Mouse (Mus musculus) bone marrow macrophage, adult 2 months (primary cell): ENCODE measurements around the gene Tpk1. TPM values are rescaled to one million over a fixed set of nuclear protein-coding genes. Genes with fewer than 3 reads are reported as not detected.

Experiments
- H3K27ac ChIP-seq: 2 replicates; pipeline ENCODE4 v1.5.1; 2012; ENCODE audit warnings: low read depth, low read length; ENCODE audit not compliant: insufficient read depth
- H3K4me1 ChIP-seq: 2 replicates; pipeline ENCODE4 v1.6.1; 2012; ENCODE audit warnings: low read length; ENCODE audit not compliant: control insufficient read depth, insufficient read depth
- H3K4me3 ChIP-seq: 2 replicates; pipeline ENCODE4 v1.5.1; 2012; ENCODE audit warnings: mild to moderate bottlenecking, low read length, moderate library complexity; ENCODE audit not compliant: insufficient read depth
- CTCF ChIP-seq: IDR thresholded peaks from 2 replicates; pipeline ENCODE4 v1.5.1; 2012; ENCODE audit warnings: low read depth, mild to moderate bottlenecking, low read length, moderate library complexity
- POLR2A ChIP-seq: IDR thresholded peaks from 2 replicates; pipeline ENCODE4 v1.6.1; 2012; ENCODE audit warnings: mild to moderate bottlenecking, low read depth, low read length, borderline replicate concordance
- polyA plus RNA-seq: library from polyadenylated mRNA; stranded (reverse); fragments of >200 nt; gene quantifications from 2 replicates; pipeline ENCODE4 v1.2.4, GENCODE M21; 2012; ENCODE audit not compliant: missing spikeins, insufficient read depth, insufficient read length

Gene Tpk1
- polyA plus RNA-seq, 1 experiment: 12.1 TPM

DNA sequence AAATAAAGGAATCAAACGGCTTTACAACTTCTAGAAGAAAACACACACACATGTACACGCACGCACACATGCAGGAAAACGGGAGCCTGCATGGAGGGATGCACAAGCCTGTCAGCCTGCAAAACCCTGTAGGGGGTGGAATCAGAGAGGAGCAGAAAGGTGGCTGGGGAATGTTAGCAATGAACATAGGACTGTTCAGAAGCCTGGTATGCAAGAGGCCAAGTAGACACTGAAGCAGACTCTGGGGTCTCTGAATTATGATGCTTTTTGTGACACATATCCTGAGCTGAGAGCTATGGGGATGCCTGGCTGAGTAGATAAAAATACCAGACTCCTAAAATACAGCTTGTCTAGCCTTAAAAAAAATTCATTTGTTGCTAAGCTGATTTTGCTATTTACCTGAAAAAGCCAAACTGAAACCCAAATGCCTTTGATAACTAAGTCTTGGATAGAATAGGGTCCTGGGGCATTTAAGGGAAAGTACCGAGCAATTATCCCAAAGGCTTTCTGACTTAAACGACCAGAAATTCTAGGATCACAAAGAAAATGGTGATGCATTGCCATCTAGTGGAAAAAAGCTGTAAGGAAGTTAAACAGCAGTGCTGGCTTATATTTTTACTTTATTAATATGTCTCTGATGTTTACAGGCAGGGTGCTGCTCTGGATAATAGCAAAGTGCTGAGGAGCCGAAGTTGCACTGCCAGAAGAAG is 369.1 kb downstream of the Tpk1 start:
- TF ChIP-seq CTCF (no peak), POLR2A (no peak)
- H3K4me3 ChIP-seq: no peak overlapping the region
- no peak overlapping the region for H3K27ac ChIP-seq
- H3K4me1 ChIP-seq: no peaks in the 10 kb centered on the region

DNA sequence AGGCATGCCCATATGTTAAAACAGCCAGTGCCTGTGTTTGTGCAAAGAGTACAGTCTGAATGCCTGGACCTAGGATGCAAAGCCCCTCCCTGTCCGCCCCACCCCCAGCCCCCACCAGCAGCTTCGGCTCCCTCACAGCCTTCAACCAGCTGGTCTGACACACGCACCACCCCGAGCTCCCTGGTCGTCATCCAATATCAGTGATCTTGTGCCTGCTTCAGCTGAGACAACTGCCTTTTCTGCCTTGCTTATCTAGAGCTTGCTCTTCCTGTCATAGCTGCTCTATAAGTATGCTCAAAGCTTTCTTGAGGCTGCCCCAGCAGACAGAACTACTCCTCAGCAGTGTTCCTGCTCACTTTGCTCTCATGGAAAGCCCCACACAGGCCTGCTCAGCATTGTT is 370.2 kb downstream of the Tpk1 start:
- no peak overlapping the region for H3K4me3 ChIP-seq

More for the DNA sequence above, 370.2 kb downstream of the Tpk1 start:
- Histone ChIP-seq H3K4me1 (no peaks in the 10 kb centered on the region), H3K27ac (no peak overlapping the region)
- TF ChIP-seq CTCF (no peak), POLR2A (no peak)
